Mouse (Mus musculus) stomach, embryonic 14.5 days (tissue): ENCODE results near the gene Psip1. TPM values are rescaled to one million over a fixed set of nuclear protein-coding genes. Genes with fewer than 3 reads are reported as not detected.

Source experiments
- ATAC-seq: fragments of 200-750 bp; cut with Nextera tagmentation; 2 replicates; pipeline ENCODE4 v1.8.0; 2017; ENCODE audit warnings: low read depth, moderate TSS enrichment; ENCODE audit not compliant: insufficient number of reproducible peaks, insufficient read depth, low FRiP score
- H3K27ac ChIP-seq: fragments of 300-500 bp; sonication (generic); 2 replicates; pipeline ENCODE4 v1.5.1; 2014; ENCODE audit warnings: mild to moderate bottlenecking, low read length, moderate library complexity, mixed read lengths
- H3K27me3 ChIP-seq: fragments of 300-500 bp; sonication (generic); 2 replicates; pipeline ENCODE4 v1.6.1; 2014; ENCODE audit warnings: low read length, control low read depth, mixed read lengths; ENCODE audit not compliant: control insufficient read depth, insufficient read depth
- H3K36me3 ChIP-seq: fragments of 300-500 bp; sonication (generic); 2 replicates; pipeline ENCODE4 v1.6.1; 2014; ENCODE audit warnings: mild to moderate bottlenecking, control low read depth, low read length, moderate library complexity, mixed read lengths; ENCODE audit not compliant: control insufficient read depth, insufficient read depth
- H3K4me1 ChIP-seq: fragments of 300-500 bp; sonication (generic); 2 replicates; pipeline ENCODE4 v1.6.1; 2014; ENCODE audit warnings: low read length, control low read depth, mixed read lengths; ENCODE audit not compliant: control insufficient read depth, insufficient read depth
- H3K4me2 ChIP-seq: fragments of 300-500 bp; sonication (generic); replicated peaks from 2 replicates; pipeline ENCODE4 v1.6.1; 2014; ENCODE audit warnings: low read depth, low read length, control low read depth
- H3K4me3 ChIP-seq: fragments of 300-500 bp; sonication (generic); 2 replicates; pipeline ENCODE4 v1.5.1; 2014; ENCODE audit warnings: low read depth, low read length, control low read depth
- H3K9ac ChIP-seq: fragments of 300-500 bp; sonication (generic); replicated peaks from 2 replicates; pipeline ENCODE4 v1.6.1; 2014; ENCODE audit warnings: low read depth, mild to moderate bottlenecking, control low read depth, low read length, moderate library complexity, mixed read lengths
- H3K9me3 ChIP-seq: fragments of 300-500 bp; sonication (generic); 2 replicates; pipeline ENCODE4 v1.6.1; 2016; ENCODE audit warnings: low read depth, low read length, control low read depth; ENCODE audit not compliant: control insufficient read depth
- WGBS: fragments of 180-500 bp; shearing (Covaris S2); extraction: QIAGEN DNeasy Blood & Tissue Kit; methylation state at CpG from one replicate; pipeline ENCODE4 v1.1.7; 2014; 5-methylcytosine and 5-hydroxymethylcytosine counted together
- polyA plus RNA-seq: library from polyadenylated mRNA; unstranded; fragments of >200 nt; fragmentation: Nextera tagmentation; extraction: Ambion mirVana; gene quantifications from 2 replicates; pipeline ENCODE4 v1.2.1, GENCODE M21; 2014

The Psip1 gene
- polyA plus RNA-seq, 1 experiment from 2014 or later, result 137 TPM

DNA sequence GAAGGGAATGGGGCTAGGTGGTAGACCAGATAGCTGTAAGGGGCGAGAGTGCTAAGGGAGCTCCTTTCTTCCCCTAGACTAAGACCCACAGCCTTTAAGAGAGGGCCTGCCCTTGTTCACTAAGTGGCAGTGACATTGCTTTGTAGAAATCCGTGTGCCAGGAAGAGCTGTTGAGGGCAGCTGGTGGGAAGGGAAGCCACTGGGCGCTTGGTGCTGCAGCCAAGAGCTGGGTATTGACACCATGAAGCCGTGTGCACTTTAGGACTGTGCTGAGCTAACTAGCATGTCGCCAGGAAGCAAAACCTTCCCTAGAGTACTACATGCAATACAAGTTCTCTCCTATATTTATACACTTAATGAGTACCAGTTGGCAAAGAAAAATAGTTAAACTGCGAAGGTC lies 62.6 kb downstream of the Psip1 start:
- no peak overlapping the region for H3K4me3 ChIP-seq
- no peaks in the 10 kb centered on the region for H3K9me3 ChIP-seq
- H3K4me1 ChIP-seq, result peaks cover 4% of the 10 kb centered on the region
- H3K36me3 ChIP-seq, result peaks cover 32% of the 10 kb centered on the region
- 96% methylated on average over 6 of the region's 6 CpGs for WGBS
- H3K27me3 ChIP-seq, result no peaks in the 10 kb centered on the region
- no peak overlapping the region for H3K27ac ChIP-seq
- no peak overlapping the region for H3K9ac ChIP-seq
- ATAC-seq, result no peak
- no peak overlapping the region for H3K4me2 ChIP-seq

DNA sequence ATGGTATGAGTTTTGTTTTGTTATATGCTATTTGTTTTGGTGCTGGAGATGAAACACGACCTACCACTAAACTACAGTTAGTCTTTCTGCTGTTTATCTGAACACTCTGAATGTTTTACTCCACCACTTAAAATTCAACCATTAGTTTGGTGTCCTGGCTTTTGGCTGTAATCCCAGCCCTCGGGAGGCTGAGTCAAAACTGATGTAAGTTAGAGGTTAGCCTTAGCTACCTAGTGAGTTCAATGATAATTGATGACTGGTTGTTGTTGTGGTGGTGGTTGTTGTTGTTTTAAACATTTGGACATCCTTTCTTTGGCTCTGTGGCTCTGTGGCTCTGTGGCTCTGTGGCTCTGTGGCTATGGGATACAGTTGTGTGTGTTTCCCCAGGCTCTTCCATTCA lies 67.5 kb downstream of the Psip1 start:
- Histone ChIP-seq H3K9ac (no peak overlapping the region), H3K9me3 (no peaks in the 10 kb centered on the region), H3K36me3 (peaks cover 13% of the 10 kb centered on the region; the same call in 1 of the 2 replicates), H3K4me2 (peak overlapping the region; percentile 60), H3K4me3 (peak overlapping the region; percentile 99), H3K27ac (no peak overlapping the region), H3K27me3 (no peaks in the 10 kb centered on the region), H3K4me1 (peaks cover 4% of the 10 kb centered on the region)
- no peak for ATAC-seq
- WGBS, result 49% methylated on average over 2 of the region's 2 CpGs

DNA sequence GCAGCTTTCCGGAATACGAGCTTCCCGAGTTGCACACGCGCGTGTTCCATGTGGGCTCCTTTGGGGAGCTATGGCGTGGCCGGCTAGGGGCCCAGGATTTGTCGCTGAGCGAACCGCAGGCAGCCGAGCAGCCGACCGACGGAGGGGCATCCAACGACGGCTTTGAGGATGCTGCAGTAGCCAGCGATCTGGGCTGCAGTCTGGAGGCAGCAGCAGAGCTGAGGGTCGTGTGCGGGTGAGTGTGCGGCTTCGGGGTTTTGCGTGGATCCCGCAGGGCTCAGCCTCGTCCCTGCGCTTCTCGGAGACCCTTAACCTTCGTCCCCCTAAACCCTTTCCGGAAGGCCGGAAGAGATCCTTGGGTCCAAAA lies 68.5 kb downstream of the Psip1 start:
- H3K27ac ChIP-seq, result peak overlapping the region; percentile 76; the same call in 1 of the 2 replicates
- no peaks in the 10 kb centered on the region for H3K9me3 ChIP-seq
- H3K4me2 ChIP-seq, result peak overlapping the region; percentile 60
- no peaks in the 10 kb centered on the region for H3K27me3 ChIP-seq
- WGBS, result under 1% methylated on average over 30 of the region's 30 CpGs
- peak overlapping the region; percentile 99 for H3K4me3 ChIP-seq
- peak overlapping the region; percentile 86 for H3K9ac ChIP-seq
- peaks cover 4% of the 10 kb centered on the region for H3K4me1 ChIP-seq
- no peak for ATAC-seq
- peaks cover 4% of the 10 kb centered on the region; the same call in 1 of the 2 replicates for H3K36me3 ChIP-seq

DNA sequence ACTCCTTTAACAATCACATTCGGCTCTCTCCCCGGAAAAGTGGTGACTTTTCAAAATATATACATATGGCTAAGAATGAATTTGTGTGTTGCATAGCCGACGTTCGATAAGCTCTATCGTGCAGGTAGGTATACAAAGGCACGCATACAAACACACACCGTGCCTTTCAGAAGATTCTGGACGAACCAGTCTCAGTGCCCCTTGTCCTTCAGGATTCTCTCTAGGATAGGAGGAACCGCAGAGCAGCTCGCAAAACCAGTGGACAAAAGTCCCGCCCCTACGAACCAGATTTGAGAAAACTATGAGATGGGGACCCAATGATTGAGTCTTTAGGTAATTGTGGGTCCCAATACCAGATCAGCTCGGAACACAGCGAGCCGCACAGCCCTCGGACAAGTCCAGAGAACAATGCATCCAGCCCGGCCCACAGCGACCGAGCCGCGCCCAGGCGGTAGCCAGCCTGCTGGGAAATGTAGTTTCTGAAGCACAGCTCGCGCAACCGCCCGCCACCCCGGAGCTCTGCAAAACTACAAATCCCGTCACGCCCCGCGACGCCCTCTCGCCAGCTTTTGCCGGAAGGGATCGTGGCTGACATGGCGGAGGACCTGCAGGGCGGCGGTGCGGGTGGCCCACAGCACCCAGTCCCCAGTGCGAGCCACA lies 69.0 kb downstream of the Psip1 start, which contains the start of gene Snapc3:
Gene Snapc3, plus strand, starts transcription at position 565 of the 660 bp plus-strand sequence.
- peak; percentile 99 for ATAC-seq
- under 1% methylated on average over 41 of the region's 41 CpGs for WGBS
- Histone ChIP-seq H3K9me3 (no peaks in the 10 kb centered on the region), H3K9ac (peak within 1 kb of the TSS; percentile 86), H3K27me3 (no peaks in the 10 kb centered on the region), H3K4me3 (peak within 1 kb of the TSS; percentile 99), H3K4me1 (peaks cover 4% of the 10 kb centered on the region), H3K36me3 (0 out of 2 replicates have a peak, but pooled peaks cover 2% of the 10 kb centered on the region), H3K4me2 (peak within 1 kb of the TSS; percentile 60), H3K27ac (peak within 1 kb of the TSS; percentile 76)

DNA sequence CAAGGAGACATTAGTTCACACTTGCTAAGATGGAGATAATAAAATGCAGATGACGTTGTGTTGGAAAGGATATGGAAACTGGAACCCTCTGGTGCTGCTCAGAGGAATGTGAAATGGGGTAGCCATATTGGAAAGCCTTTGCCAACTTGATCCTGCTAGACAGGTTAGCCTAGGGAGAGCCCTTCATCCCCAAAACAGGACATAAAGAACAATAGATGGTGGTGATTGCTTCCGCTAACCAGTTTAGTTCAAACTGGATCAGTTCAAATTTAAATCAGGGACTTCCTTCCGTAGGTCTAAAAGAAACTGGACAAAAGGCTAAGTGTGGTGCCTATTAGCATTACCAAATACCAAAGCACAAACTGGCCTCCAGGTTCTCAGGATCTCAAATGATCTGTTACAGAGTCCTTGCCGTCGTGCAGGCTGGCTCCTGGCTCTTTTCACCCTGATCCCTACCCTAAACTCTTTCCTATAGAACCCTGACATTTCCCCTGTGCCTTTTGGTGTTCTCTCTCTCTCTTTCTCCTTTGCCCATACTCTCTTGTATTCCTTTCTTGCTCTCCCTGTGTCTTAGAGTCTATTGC lies 71.9 kb downstream of the Psip1 start:
- H3K4me2 ChIP-seq, result no peak overlapping the region
- no peak overlapping the region for H3K9ac ChIP-seq
- no peak overlapping the region for H3K4me3 ChIP-seq
- no peak for ATAC-seq
- no peaks in the 10 kb centered on the region for H3K9me3 ChIP-seq
- H3K27ac ChIP-seq, result no peak overlapping the region
- 85% methylated on average over 5 of the region's 5 CpGs for WGBS
- no peaks in the 10 kb centered on the region for H3K27me3 ChIP-seq
- no peaks in the 10 kb centered on the region for H3K36me3 ChIP-seq
- H3K4me1 ChIP-seq, result peaks cover 4% of the 10 kb centered on the region

DNA sequence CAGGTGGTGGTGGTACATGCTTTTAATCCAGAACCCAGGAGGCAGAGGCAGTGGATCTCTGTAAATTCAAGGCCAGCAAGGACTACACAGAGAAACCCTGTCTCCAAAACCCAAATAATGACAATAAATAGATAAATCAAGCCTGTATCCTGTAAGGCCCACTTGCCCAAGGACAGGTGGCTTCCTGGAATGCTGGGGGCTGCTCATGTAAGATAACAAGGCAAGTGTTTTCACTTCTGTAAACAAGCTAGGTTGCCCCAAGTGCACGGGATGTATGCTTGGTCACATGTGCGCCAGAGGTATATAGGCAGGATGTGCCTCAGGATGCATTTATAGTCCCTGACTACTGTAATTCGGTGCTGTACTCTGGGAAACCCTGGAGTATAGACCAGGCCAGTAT lies 74.2 kb downstream of the Psip1 start:
- peaks cover 7% of the 10 kb centered on the region for H3K9me3 ChIP-seq
- no peak overlapping the region for H3K9ac ChIP-seq
- H3K36me3 ChIP-seq, result no peaks in the 10 kb centered on the region
- H3K4me2 ChIP-seq, result no peak overlapping the region
- no peaks in the 10 kb centered on the region for H3K27me3 ChIP-seq
- no peaks in the 10 kb centered on the region for H3K4me1 ChIP-seq
- 68% methylated on average over 3 of the region's 3 CpGs for WGBS
- ATAC-seq, result no peak
- no peak overlapping the region for H3K27ac ChIP-seq
- no peak overlapping the region for H3K4me3 ChIP-seq

DNA sequence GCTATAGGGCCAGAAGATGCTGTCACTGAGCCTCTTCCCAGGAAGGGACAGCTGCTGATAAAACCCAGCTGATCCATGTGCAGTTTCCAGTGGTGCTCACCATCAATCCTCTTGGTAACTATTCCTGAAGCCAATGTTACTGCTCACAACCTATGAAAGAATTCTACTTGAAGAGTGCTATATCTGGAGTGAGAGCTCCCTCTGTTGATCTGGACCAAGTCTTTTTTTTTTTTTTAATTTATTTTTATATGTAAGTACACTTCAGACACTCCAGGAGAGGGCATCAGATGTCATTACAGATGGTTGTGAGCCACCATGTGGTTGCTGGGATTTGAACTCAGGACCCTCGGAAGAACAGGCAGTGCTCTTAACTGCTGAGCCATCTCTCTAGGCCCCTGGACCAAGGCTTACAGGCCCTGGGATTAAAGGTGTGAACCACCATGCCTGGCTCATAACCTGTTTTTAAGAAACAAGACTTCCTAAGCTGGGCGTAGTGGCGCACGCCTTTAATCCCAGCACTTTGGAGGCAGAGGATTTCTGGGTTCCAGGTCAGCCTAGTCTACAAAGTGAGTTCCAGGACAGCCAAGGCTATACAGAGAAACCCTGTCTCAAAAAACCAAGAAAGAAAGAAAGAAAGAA lies 76.3 kb downstream of the Psip1 start:
- Histone ChIP-seq H3K4me1 (no peaks in the 10 kb centered on the region), H3K4me2 (no peak overlapping the region), H3K27ac (no peak overlapping the region), H3K4me3 (no peak overlapping the region), H3K9me3 (peaks cover 7% of the 10 kb centered on the region), H3K36me3 (no peaks in the 10 kb centered on the region), H3K9ac (no peak overlapping the region), H3K27me3 (no peaks in the 10 kb centered on the region)
- WGBS, result 96% methylated on average over 4 of the region's 4 CpGs
- ATAC-seq, result no peak

DNA sequence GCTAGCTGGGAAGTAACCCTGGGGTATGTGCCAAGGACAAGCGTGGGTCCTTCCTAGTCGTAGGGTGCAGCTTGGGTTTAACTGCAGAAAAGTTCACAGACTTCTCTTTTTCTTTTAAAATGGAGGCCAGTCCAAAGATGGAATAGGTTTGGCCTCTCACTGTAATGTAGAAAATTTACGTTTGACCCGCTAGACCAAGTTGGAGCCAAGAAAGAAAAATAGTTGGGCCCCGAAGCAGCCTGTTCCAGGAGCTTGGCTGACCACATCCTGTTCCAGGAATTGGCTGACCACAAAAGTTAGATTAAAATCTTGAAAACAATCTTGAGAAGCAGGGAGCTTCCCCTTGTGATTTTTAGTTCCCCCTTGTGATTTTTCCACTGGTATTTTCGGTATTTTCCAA lies 78.6 kb downstream of the Psip1 start:
- no peak for ATAC-seq
- Histone ChIP-seq H3K27ac (no peak overlapping the region), H3K4me2 (no peak overlapping the region), H3K27me3 (no peaks in the 10 kb centered on the region), H3K4me1 (no peaks in the 10 kb centered on the region), H3K36me3 (no peaks in the 10 kb centered on the region), H3K9ac (no peak overlapping the region), H3K4me3 (no peak overlapping the region), H3K9me3 (peaks cover 13% of the 10 kb centered on the region)
- WGBS, result 90% methylated on average over 6 of the region's 6 CpGs
